Mouse (Mus musculus): ENCODE data around the gene Capns2. TPM values are rescaled to one million over a fixed set of nuclear protein-coding genes. Genes with fewer than 3 reads are reported as not detected.
"Not testable (repeated sequence)": the region's sequence is repeated elsewhere in the genome, so short reads cannot be mapped to it uniquely, and the experiment has no call there.

Capns2 gene
- polyA plus RNA-seq, 1 experiment from 2014 or later, result 1.4 TPM

DNA sequence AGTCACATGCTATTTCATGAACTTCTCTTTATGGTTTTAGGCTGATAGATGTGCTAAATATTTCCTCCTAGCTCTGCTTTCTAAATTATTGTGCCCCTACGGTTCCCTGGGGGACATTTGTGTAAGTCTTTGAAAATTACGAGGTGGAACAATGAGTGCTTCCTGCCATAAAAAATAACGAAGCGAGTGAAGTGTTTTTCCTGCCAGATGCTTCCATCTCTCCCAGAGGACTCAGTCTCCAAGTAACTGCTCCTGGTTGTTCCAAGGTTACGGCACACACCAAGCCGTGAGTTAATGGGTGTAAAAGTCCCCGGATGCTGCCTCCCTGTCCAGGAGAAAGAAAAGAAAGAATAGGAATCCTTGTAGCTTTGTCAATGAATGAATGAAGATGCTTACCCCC, 30.9 kb upstream of the Capns2 start:
- WGBS, result 77% methylated on average over 7 of the region's 7 CpGs
- H3K36me3 ChIP-seq (ENCODE audit: control insufficient read depth, insufficient read depth, low read length), result no peaks in the 10 kb centered on the region
- no peak overlapping the region for H3K4me3 ChIP-seq (ENCODE audit: low read depth, low read length)
- ATAC-seq (ENCODE audit: insufficient number of reproducible peaks, insufficient read depth, low FRiP score, low read depth), result no peak
- H3K4me2 ChIP-seq (replicated peaks; ENCODE audit: low read depth, low read length), result no peak overlapping the region
- H3K9ac ChIP-seq (replicated peaks; ENCODE audit: low read depth, low read length), result no peak overlapping the region
- no peaks in the 10 kb centered on the region for H3K9me3 ChIP-seq (ENCODE audit: control insufficient read depth, low read depth, low read length)
- H3K27ac ChIP-seq (ENCODE audit: low read length), result no peak overlapping the region
- H3K27me3 ChIP-seq (ENCODE audit: control insufficient read depth, insufficient read depth, low read length), result no peaks in the 10 kb centered on the region
- H3K4me1 ChIP-seq (ENCODE audit: control insufficient read depth, insufficient read depth, low read length), result no peaks in the 10 kb centered on the region

DNA sequence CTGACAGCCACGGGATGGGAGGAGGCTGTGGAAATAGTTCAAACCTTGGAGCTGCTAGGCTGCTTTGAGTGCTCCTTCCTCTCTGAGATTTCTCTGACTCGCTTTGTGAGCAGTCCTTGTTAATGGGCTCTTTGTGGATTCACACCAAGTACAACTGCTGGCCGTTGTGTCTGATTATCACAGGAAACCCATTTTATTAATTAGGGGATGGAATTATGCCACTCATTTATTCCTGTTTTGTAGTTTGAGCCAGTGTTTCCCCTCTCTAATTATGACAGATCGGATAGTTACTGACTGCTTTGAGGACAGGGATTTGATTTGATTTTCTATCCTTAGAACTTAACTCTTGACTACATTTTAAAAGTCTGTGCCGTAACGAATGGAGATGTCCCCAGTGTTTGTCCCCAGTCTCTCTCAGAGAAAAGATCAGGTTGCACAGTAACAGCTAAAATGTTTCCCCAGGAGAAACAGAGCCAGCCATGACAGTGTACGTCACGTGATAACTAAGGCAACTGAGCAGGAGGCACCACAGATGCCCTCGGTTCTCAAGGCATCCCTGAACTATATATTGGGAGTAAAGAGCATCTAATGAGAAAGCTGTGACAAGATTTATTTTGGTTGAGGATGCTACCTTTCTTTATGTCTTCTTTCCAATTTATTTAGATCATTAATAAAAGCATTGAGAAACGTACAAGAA, 29.0 kb upstream of the Capns2 start:
- Histone ChIP-seq H3K36me3 (ENCODE audit: control insufficient read depth, insufficient read depth, low read length) (no peaks in the 10 kb centered on the region), H3K4me2 (replicated peaks; ENCODE audit: low read depth, low read length) (no peak overlapping the region), H3K9ac (replicated peaks; ENCODE audit: low read depth, low read length) (no peak overlapping the region), H3K27me3 (ENCODE audit: control insufficient read depth, insufficient read depth, low read length) (no peaks in the 10 kb centered on the region), H3K9me3 (ENCODE audit: control insufficient read depth, low read depth, low read length) (no peaks in the 10 kb centered on the region), H3K4me3 (ENCODE audit: low read depth, low read length) (no peak overlapping the region), H3K27ac (ENCODE audit: low read length) (no peak overlapping the region), H3K4me1 (ENCODE audit: control insufficient read depth, insufficient read depth, low read length) (no peaks in the 10 kb centered on the region)
- WGBS, result 73% methylated on average over 10 of the region's 10 CpGs
- no peak for ATAC-seq (ENCODE audit: insufficient number of reproducible peaks, insufficient read depth, low FRiP score, low read depth)

DNA sequence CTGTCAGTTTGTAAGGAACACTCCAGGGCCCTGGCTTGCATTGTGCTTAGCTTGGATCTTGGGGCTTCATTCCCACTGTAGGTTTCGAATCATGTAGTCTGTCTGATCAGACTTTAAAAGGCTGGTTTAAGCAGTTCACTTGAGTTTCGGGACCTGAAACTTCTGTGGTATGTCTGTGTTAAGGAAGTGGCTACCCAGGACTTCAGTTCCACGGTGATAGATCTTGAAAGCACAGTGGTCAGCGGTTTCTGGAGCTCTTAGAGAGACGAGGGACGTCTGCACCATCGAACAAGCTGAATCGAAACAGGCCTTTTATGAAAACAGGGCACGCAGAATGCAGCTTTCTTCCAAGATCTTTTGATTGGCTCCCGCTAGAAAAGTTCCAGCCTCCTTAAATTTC, 25.4 kb upstream of the Capns2 start:
- Histone ChIP-seq H3K9ac (replicated peaks; ENCODE audit: low read depth, low read length) (no peak overlapping the region), H3K4me2 (replicated peaks; ENCODE audit: low read depth, low read length) (no peak overlapping the region), H3K4me3 (ENCODE audit: low read depth, low read length) (no peak overlapping the region), H3K9me3 (ENCODE audit: control insufficient read depth, low read depth, low read length) (peaks cover 3% of the 10 kb centered on the region; the same call in 1 of the 2 replicates), H3K27me3 (ENCODE audit: control insufficient read depth, insufficient read depth, low read length) (no peaks in the 10 kb centered on the region), H3K36me3 (ENCODE audit: control insufficient read depth, insufficient read depth, low read length) (no peaks in the 10 kb centered on the region), H3K27ac (ENCODE audit: low read length) (no peak overlapping the region), H3K4me1 (ENCODE audit: control insufficient read depth, insufficient read depth, low read length) (no peaks in the 10 kb centered on the region)
- WGBS, result 84% methylated on average over 10 of the region's 10 CpGs
- no peak for ATAC-seq (ENCODE audit: insufficient number of reproducible peaks, insufficient read depth, low FRiP score, low read depth)

DNA sequence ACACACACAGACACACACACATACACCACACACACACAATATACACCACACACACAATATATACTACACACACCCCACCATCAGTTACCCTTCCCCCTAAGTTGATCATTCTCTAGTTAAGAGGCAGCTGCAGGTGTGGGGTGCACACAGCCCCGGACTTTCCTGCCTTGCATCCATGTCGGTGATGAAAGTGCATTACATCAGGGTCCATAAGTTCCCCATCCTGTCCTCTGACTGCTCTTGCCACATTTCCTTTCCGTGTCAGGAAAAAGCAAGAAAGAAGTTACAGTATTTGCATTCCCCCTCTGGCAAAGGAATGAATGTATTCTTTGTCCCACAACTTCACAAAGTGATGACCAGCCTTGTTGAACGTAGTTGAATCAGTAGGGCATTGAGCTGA, 20.0 kb upstream of the Capns2 start:
- Histone ChIP-seq H3K9me3 (ENCODE audit: control insufficient read depth, low read depth, low read length) (peaks cover 3% of the 10 kb centered on the region; the same call in 1 of the 2 replicates), H3K27me3 (ENCODE audit: control insufficient read depth, insufficient read depth, low read length) (no peaks in the 10 kb centered on the region), H3K36me3 (ENCODE audit: control insufficient read depth, insufficient read depth, low read length) (no peaks in the 10 kb centered on the region), H3K4me3 (ENCODE audit: low read depth, low read length) (no peak overlapping the region), H3K4me1 (ENCODE audit: control insufficient read depth, insufficient read depth, low read length) (no peaks in the 10 kb centered on the region), H3K4me2 (replicated peaks; ENCODE audit: low read depth, low read length) (no peak overlapping the region), H3K9ac (replicated peaks; ENCODE audit: low read depth, low read length) (no peak overlapping the region), H3K27ac (ENCODE audit: low read length) (no peak overlapping the region)
- WGBS, result 58% methylated on average over 4 of the region's 4 CpGs
- no peak for ATAC-seq (ENCODE audit: insufficient number of reproducible peaks, insufficient read depth, low FRiP score, low read depth)

DNA sequence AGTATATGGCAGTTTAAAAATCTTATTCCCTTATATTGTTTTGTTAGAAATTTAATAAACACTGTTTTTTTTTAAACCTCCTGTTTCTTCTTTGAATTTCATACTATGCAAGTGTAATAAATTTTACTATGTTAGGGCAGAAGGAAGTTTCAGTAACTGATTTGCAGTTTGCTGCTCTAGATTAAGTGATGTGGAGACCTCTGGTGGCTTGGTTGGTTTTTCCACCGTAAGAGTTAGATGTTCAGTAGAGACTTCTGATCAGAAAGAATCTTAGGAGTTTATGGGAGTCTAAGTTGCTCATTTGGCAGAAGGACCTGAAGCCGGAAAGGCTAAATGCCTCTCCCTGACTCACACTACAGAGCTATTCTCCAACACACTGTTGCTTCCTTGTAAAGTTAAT, 17.4 kb upstream of the Capns2 start:
- no peaks in the 10 kb centered on the region for H3K36me3 ChIP-seq (ENCODE audit: control insufficient read depth, insufficient read depth, low read length)
- peaks cover 3% of the 10 kb centered on the region; the same call in 1 of the 2 replicates for H3K9me3 ChIP-seq (ENCODE audit: control insufficient read depth, low read depth, low read length)
- H3K27me3 ChIP-seq (ENCODE audit: control insufficient read depth, insufficient read depth, low read length), result no peaks in the 10 kb centered on the region
- ATAC-seq (ENCODE audit: insufficient number of reproducible peaks, insufficient read depth, low FRiP score, low read depth), result no peak
- no peaks in the 10 kb centered on the region for H3K4me1 ChIP-seq (ENCODE audit: control insufficient read depth, insufficient read depth, low read length)
- no peak overlapping the region for H3K27ac ChIP-seq (ENCODE audit: low read length)
- H3K9ac ChIP-seq (replicated peaks; ENCODE audit: low read depth, low read length), result no peak overlapping the region
- no peak overlapping the region for H3K4me3 ChIP-seq (ENCODE audit: low read depth, low read length)
- no peak overlapping the region for H3K4me2 ChIP-seq (replicated peaks; ENCODE audit: low read depth, low read length)
- 70% methylated on average over 2 of the region's 2 CpGs for WGBS

DNA sequence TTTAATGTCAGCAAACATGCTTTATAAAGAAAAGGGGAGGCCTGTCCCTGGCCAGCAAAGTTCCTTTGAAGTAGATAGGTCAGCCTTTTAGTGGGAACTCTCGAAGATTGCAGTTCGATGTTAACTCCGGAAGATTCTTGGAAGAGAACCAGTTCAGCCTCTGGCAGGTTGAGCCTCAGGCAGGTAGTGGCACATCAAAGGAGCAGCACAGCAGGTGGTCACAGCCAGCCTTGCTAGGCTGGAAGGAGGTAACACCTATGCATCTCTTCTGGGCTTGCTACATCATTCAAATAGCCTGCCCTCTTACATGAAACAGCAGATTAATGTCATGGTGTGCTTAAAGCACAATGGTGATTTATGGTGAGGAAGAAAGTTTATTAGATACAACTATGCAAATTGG, 9.0 kb upstream of the Capns2 start:
- not testable (repeated sequence) for H3K4me3 ChIP-seq (ENCODE audit: low read depth, low read length); H3K36me3 ChIP-seq (ENCODE audit: control insufficient read depth, insufficient read depth, low read length); H3K27me3 ChIP-seq (ENCODE audit: control insufficient read depth, insufficient read depth, low read length); H3K9ac ChIP-seq (replicated peaks; ENCODE audit: low read depth, low read length); ATAC-seq (ENCODE audit: insufficient number of reproducible peaks, insufficient read depth, low FRiP score, low read depth); H3K9me3 ChIP-seq (ENCODE audit: control insufficient read depth, low read depth, low read length); H3K4me2 ChIP-seq (replicated peaks; ENCODE audit: low read depth, low read length); H3K4me1 ChIP-seq (ENCODE audit: control insufficient read depth, insufficient read depth, low read length); H3K27ac ChIP-seq (ENCODE audit: low read length)
- 60% methylated on average over 3 of the region's 3 CpGs for WGBS

DNA sequence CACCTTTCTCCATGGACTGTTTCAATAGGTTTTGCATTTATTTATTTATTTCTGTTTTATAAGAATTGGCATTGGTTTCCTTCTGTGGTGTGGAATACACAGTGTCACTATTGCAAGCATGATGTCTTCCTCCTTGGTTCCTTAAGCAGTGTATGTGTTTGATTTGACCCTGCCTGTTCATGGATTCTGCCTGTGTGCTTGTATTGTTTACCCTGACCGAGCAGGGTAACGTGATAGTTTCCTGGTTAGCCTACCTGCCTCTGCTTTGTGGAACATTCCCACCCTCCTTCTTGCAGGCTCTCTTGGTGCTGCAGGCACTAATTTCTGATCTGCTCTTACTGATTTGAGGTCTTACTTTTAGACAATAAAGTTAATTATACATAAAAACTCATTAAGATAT, 7.3 kb upstream of the Capns2 start:
- WGBS, result 61% methylated on average over 2 of the region's 2 CpGs
- no peaks in the 10 kb centered on the region for H3K4me1 ChIP-seq (ENCODE audit: control insufficient read depth, insufficient read depth, low read length)

DNA sequence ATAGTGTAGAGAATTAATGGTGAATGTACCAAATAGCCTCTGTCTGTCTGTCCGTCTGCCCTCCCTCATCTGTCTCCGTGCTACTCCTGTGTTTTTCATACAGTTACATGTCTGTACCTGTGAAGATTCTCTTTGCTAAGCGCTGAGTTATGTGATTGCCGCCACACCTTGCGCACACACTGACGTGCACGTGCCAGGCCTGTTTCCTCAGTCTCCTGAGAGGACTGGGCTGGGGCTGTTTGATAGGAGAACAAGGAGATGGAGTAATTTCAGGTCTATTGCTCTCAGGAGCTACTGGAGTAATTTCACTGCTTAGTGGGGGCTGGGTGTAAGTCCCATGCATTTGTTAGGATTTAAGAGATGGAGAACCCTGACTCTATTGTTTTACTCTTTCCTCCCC, 6.2 kb upstream of the Capns2 start:
- WGBS, result 76% methylated on average over 7 of the region's 7 CpGs
- Histone ChIP-seq H3K27me3 (ENCODE audit: control insufficient read depth, insufficient read depth, low read length) (no peaks in the 10 kb centered on the region), H3K4me3 (ENCODE audit: low read depth, low read length) (no peak overlapping the region), H3K9me3 (ENCODE audit: control insufficient read depth, low read depth, low read length) (no peaks in the 10 kb centered on the region), H3K27ac (ENCODE audit: low read length) (no peak overlapping the region), H3K36me3 (ENCODE audit: control insufficient read depth, insufficient read depth, low read length) (no peaks in the 10 kb centered on the region), H3K4me2 (replicated peaks; ENCODE audit: low read depth, low read length) (no peak overlapping the region), H3K4me1 (ENCODE audit: control insufficient read depth, insufficient read depth, low read length) (no peaks in the 10 kb centered on the region), H3K9ac (replicated peaks; ENCODE audit: low read depth, low read length) (no peak overlapping the region)
- ATAC-seq (ENCODE audit: insufficient number of reproducible peaks, insufficient read depth, low FRiP score, low read depth), result peak; percentile 78

More for the DNA sequence above, 7.3 kb upstream of the Capns2 start:
- Histone ChIP-seq H3K9ac (replicated peaks; ENCODE audit: low read depth, low read length) (no peak overlapping the region), H3K36me3 (ENCODE audit: control insufficient read depth, insufficient read depth, low read length) (no peaks in the 10 kb centered on the region), H3K27me3 (ENCODE audit: control insufficient read depth, insufficient read depth, low read length) (no peaks in the 10 kb centered on the region), H3K27ac (ENCODE audit: low read length) (no peak overlapping the region), H3K9me3 (ENCODE audit: control insufficient read depth, low read depth, low read length) (no peaks in the 10 kb centered on the region), H3K4me2 (replicated peaks; ENCODE audit: low read depth, low read length) (no peak overlapping the region), H3K4me3 (ENCODE audit: low read depth, low read length) (no peak overlapping the region)
- no peak for ATAC-seq (ENCODE audit: insufficient number of reproducible peaks, insufficient read depth, low FRiP score, low read depth)

- no peak for ATAC-seq (ENCODE audit: insufficient number of reproducible peaks, insufficient read depth, low FRiP score, low read depth)
Measured at GRCm38 (mm10) chr8:92896056-92896455, 5.2 kb upstream of the Capns2 start.

More at GRCm38 (mm10) chr8:92896056-92896455, 5.2 kb upstream of the Capns2 start:
- Histone ChIP-seq H3K27ac (ENCODE audit: low read length) (no peak overlapping the region), H3K9ac (replicated peaks; ENCODE audit: low read depth, low read length) (no peak overlapping the region), H3K4me3 (ENCODE audit: low read depth, low read length) (no peak overlapping the region), H3K4me2 (replicated peaks; ENCODE audit: low read depth, low read length) (no peak overlapping the region), H3K9me3 (ENCODE audit: control insufficient read depth, low read depth, low read length) (no peaks in the 10 kb centered on the region), H3K36me3 (ENCODE audit: control insufficient read depth, insufficient read depth, low read length) (no peaks in the 10 kb centered on the region), H3K27me3 (ENCODE audit: control insufficient read depth, insufficient read depth, low read length) (no peaks in the 10 kb centered on the region), H3K4me1 (ENCODE audit: control insufficient read depth, insufficient read depth, low read length) (no peaks in the 10 kb centered on the region)
- 87% methylated on average over 1 of the region's 1 CpGs for WGBS
